Mouse (Mus musculus) midbrain, embryonic 12.5 days (tissue): ENCODE results near the gene Gm21987. TPM values are rescaled to one million over a fixed set of nuclear protein-coding genes. Genes with fewer than 3 reads are reported as not detected.

Experiments used
- ATAC-seq: fragments of 200-750 bp; cut with Nextera tagmentation; 2 replicates; pipeline ENCODE4 v1.8.0; 2017; ENCODE audit warnings: low read depth, moderate TSS enrichment, moderate library complexity; ENCODE audit not compliant: low FRiP score
- H3K27ac ChIP-seq: fragments of 300-500 bp; sonication (generic); replicated peaks from 2 replicates; pipeline ENCODE4 v1.5.1; 2016; ENCODE audit warnings: mild to moderate bottlenecking
- H3K27me3 ChIP-seq: fragments of 300-500 bp; sonication (generic); 2 replicates; pipeline ENCODE4 v1.6.1; 2016; ENCODE audit warnings: mild to moderate bottlenecking
- H3K36me3 ChIP-seq: fragments of 300-500 bp; sonication (generic); 2 replicates; pipeline ENCODE4 v1.6.1; 2016
- H3K4me1 ChIP-seq: fragments of 300-500 bp; sonication (generic); 2 replicates; pipeline ENCODE4 v1.6.1; 2016
- H3K4me2 ChIP-seq: fragments of 300-500 bp; sonication (generic); replicated peaks from 2 replicates; pipeline ENCODE4 v1.6.1; 2016; ENCODE audit warnings: mild to moderate bottlenecking, moderate library complexity
- H3K4me3 ChIP-seq: fragments of 300-500 bp; sonication (generic); 2 replicates; pipeline ENCODE4 v1.5.1; 2016; ENCODE audit warnings: mild to moderate bottlenecking
- H3K9ac ChIP-seq: fragments of 300-500 bp; sonication (generic); replicated peaks from 2 replicates; pipeline ENCODE4 v1.6.1; 2016; ENCODE audit warnings: mild to moderate bottlenecking, moderate library complexity
- H3K9me3 ChIP-seq: fragments of 300-500 bp; sonication (generic); 2 replicates; pipeline ENCODE4 v1.6.1; 2016; ENCODE audit warnings: mild to moderate bottlenecking
- WGBS: fragments of 180-500 bp; shearing (Covaris S2); methylation state at CpG from one replicate; pipeline ENCODE4 v1.1.7; 2016; 5-methylcytosine and 5-hydroxymethylcytosine counted together
- polyA plus RNA-seq: library from polyadenylated mRNA; unstranded; fragments of >200 nt; fragmentation: Nextera tagmentation; extraction: Ambion mirVana; gene quantifications from 2 replicates; pipeline ENCODE4 v1.2.1, GENCODE M21; 2016

The Gm21987 gene
- polyA plus RNA-seq, result not detected in 2 replicates

DNA sequence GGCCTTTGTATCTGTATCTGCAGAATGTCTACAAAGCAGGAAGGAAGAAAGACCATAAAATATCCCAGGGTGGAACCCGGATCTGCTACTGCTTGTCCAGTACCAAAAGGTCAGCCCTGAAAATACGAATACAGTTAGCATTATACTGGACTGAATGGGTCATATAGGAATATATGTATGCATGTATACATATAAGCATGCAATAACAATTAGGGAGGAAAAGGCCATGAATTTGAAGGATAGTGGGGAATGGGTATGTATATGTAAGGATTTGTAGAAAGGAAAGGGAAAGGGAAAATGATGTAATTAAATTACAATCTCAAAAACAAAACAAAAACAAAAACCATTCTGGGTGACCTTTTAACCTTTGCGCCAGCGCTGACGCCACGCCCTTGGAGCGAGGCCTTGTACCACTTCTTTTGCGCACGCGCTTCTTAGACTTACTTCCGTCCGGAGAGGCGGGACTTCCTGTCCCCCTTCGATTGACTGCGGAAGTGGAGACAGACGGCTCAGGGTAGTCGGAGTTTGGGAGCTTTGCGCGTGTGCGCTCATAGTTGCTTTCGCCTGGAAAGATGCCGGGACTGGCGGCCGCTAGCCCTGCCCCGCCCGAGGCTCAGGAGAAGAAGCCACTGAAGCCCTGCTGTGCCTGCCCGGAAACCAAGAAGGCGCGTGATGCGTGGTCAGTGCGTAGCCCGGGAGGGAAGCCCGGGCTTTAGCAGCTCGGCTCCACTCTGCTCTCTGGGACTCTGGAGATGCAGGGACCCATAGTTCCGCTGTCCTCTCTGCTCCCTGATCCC lies at the start of gene Gm21987, which contains the start of gene Cox17:
Gm21987 (plus strand) TSS at position 512 of the 797 bp plus-strand sequence.
Cox17 (plus strand) TSS at position 463 of the 797 bp plus-strand sequence.
- Histone ChIP-seq H3K36me3 (peaks cover 29% of the 10 kb centered on the region), H3K9ac (peak within 1 kb of the TSS; percentile 68), H3K27me3 (no peaks in the 10 kb centered on the region), H3K27ac (peak within 1 kb of the TSS; percentile 79), H3K9me3 (no peaks in the 10 kb centered on the region), H3K4me2 (peak within 1 kb of the TSS; percentile 72), H3K4me3 (peak within 1 kb of the TSS; percentile 57), H3K4me1 (peaks cover 15% of the 10 kb centered on the region)
- ATAC-seq, result peak; percentile 96
- WGBS, result 3% methylated on average over 35 of the region's 35 CpGs

DNA sequence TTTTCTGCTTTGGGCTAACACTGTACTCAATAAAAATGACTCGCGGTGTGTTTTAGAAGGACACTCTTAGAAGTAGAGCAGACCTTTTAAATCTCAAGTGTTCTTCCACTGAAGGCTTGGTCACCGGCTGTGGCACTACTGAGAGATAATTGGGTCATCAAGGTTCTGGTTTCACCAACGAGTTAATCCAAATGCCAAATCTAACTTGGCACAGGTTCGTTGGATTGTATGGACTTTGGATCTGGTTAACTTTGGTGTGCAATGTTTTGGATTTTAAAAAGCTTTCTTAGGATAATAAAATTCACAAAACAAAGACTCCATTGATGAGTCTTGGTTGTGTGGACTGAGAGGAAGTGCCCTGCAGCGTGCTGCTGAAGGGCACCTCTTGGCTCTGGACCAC lies 48.4 kb upstream of the Gm21987 start:
- no peak for ATAC-seq

GRCm38 (mm10) chr16:38302367-38302766 lies 44.5 kb upstream of the Gm21987 start:
- Histone ChIP-seq H3K27me3 (no peaks in the 10 kb centered on the region), H3K27ac (no peak overlapping the region), H3K9me3 (no peaks in the 10 kb centered on the region), H3K4me3 (no peak overlapping the region), H3K4me1 (peaks cover 6% of the 10 kb centered on the region), H3K4me2 (no peak overlapping the region), H3K36me3 (no peaks in the 10 kb centered on the region), H3K9ac (no peak overlapping the region)
- no peak for ATAC-seq
- 91% methylated on average over 13 of the region's 13 CpGs for WGBS

More for the DNA sequence above, 48.4 kb upstream of the Gm21987 start:
- no peak overlapping the region for H3K9ac ChIP-seq
- H3K9me3 ChIP-seq, result no peaks in the 10 kb centered on the region
- no peak overlapping the region for H3K4me3 ChIP-seq
- no peaks in the 10 kb centered on the region for H3K27me3 ChIP-seq
- 87% methylated on average over 6 of the region's 6 CpGs for WGBS
- H3K4me2 ChIP-seq, result no peak overlapping the region
- no peaks in the 10 kb centered on the region for H3K36me3 ChIP-seq
- no peak overlapping the region for H3K27ac ChIP-seq
- H3K4me1 ChIP-seq, result no peaks in the 10 kb centered on the region

GRCm38 (mm10) chr16:38304460-38305194 lies 42.2 kb upstream of the Gm21987 start:
- Histone ChIP-seq H3K4me2 (no peak overlapping the region), H3K9ac (no peak overlapping the region), H3K27me3 (no peaks in the 10 kb centered on the region), H3K4me3 (no peak overlapping the region), H3K27ac (no peak overlapping the region), H3K36me3 (no peaks in the 10 kb centered on the region), H3K9me3 (no peaks in the 10 kb centered on the region), H3K4me1 (peaks cover 13% of the 10 kb centered on the region)
- ATAC-seq, result no peak
- 83% methylated on average over 17 of the region's 17 CpGs for WGBS

DNA sequence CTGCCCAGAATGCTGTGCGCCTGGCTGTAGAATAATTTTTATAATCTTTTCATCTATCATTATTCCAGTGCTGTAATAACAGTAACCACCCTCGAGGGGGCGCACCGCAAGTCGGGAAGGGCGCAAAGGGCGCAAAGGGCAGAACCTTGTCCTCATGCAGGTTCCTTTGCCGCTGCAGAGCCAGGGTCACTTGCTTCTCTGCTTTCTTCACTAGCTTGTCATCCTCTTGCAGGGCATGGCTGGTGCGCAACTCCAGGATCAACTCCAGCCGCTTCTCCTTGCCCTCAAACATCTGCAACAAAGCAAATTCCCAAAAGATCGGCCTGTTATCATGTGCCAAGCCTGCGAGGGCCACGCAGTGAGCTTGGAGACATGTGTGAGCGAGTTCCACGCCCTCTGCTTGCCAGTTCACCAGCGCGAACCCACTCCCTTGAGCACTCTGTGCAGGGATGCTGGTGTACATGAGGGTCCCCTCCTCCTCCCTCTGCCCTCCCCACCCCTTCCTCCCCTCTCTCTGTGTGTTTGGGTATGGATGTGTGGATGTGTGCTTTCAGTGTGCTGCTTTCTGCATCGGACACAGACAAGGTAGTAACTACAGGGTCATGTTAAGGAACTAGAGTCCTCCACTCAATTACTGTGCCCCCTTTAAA lies 40.1 kb upstream of the Gm21987 start:
- Histone ChIP-seq H3K27ac (no peak overlapping the region; the same call in 1 of the 2 replicates), H3K4me2 (no peak overlapping the region), H3K9ac (no peak overlapping the region), H3K36me3 (no peaks in the 10 kb centered on the region), H3K4me3 (no peak overlapping the region), H3K9me3 (no peaks in the 10 kb centered on the region), H3K4me1 (peaks cover 13% of the 10 kb centered on the region), H3K27me3 (no peaks in the 10 kb centered on the region)
- no peak for ATAC-seq
- WGBS, result 48% methylated on average over 18 of the region's 18 CpGs

DNA sequence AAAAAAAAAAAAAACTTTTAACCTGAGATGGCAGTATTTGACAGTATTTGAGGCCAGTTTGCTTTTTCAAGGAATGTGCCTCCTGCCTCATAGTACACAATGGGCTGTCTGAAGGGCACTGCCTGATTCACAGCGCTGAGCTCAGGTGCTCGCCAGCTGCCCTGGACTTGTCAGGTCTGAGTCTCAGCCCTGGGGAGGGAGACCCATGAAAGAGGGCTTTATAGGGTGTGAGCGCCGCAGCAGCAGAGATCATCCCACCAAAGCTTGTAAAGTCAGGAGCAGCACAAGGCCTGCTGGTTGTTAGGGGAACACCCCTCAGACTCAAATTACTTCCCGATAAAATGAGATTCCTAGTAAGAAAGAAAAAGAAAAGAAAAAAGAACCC lies 39.6 kb upstream of the Gm21987 start:
- Histone ChIP-seq H3K4me2 (no peak overlapping the region), H3K27me3 (no peaks in the 10 kb centered on the region), H3K4me3 (no peak overlapping the region), H3K36me3 (no peaks in the 10 kb centered on the region), H3K9ac (no peak overlapping the region), H3K9me3 (no peaks in the 10 kb centered on the region), H3K4me1 (peaks cover 13% of the 10 kb centered on the region), H3K27ac (no peak overlapping the region; the same call in 1 of the 2 replicates)
- ATAC-seq, result 0 out of 2 replicates have a peak, but pooled peaks have one; percentile 56
- 41% methylated on average over 5 of the region's 5 CpGs for WGBS

DNA sequence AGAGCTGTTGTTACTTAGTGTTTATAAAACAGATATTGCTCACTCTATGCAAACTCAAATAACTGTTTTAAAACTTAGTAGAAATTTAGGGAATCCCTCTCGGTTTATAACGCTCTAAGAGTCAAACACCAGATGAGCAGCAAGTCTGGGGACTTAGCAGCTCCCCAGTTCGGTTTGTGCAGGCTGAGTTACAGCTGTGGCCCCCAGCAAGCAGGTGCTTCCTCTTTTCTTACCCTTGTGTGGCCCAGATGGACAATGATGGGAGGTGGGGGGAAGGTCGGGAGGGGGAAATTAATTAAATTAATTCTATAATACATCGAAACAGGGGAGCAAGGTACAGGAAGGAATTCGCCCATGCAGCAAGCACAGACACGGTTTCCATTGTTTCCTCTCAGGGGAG lies 39.2 kb upstream of the Gm21987 start:
- H3K36me3 ChIP-seq, result no peaks in the 10 kb centered on the region
- H3K4me2 ChIP-seq, result peak overlapping the region; percentile 13; the same call in 1 of the 2 replicates
- WGBS, result 64% methylated on average over 7 of the region's 7 CpGs
- H3K27ac ChIP-seq, result peak overlapping the region; percentile 58
- peaks cover 13% of the 10 kb centered on the region for H3K4me1 ChIP-seq
- no peak overlapping the region for H3K4me3 ChIP-seq
- ATAC-seq, result no peak
- H3K9ac ChIP-seq, result no peak overlapping the region
- H3K9me3 ChIP-seq, result no peaks in the 10 kb centered on the region
- H3K27me3 ChIP-seq, result no peaks in the 10 kb centered on the region

- WGBS, result 69% methylated on average over 11 of the region's 11 CpGs
- H3K27me3 ChIP-seq, result no peaks in the 10 kb centered on the region
- H3K36me3 ChIP-seq, result no peaks in the 10 kb centered on the region
- ATAC-seq, result no peak
- H3K4me3 ChIP-seq, result no peak overlapping the region
- peak overlapping the region; percentile 58 for H3K27ac ChIP-seq
- peaks cover 13% of the 10 kb centered on the region for H3K4me1 ChIP-seq
- no peaks in the 10 kb centered on the region for H3K9me3 ChIP-seq
- H3K9ac ChIP-seq, result no peak overlapping the region
- peak overlapping the region; percentile 13; the same call in 1 of the 2 replicates for H3K4me2 ChIP-seq
These were observed 38.6 kb upstream of the Gm21987 start for GRCm38 (mm10) chr16:38308195-38308594.

DNA sequence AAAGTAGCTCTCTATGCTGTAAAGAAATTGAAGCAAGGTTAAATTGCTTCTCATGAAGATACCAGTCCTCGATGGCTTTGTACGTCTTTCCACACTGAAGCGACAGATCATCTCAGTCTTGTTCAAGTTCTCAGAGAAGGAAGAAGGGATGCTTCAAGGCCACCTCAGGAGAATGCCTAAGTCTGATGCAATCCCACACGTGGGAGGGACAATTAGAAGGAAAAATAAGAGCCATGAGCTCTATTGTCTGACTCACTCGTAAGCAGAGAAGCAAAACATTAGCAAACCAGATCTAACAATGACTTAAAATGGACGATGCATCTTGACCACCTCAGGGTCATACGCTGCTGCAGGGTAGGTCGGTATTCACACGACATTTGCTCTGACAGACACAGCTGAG lies 28.3 kb upstream of the Gm21987 start:
- Histone ChIP-seq H3K9me3 (no peaks in the 10 kb centered on the region), H3K27me3 (no peaks in the 10 kb centered on the region), H3K4me3 (no peak overlapping the region), H3K4me2 (no peak overlapping the region), H3K36me3 (no peaks in the 10 kb centered on the region), H3K9ac (no peak overlapping the region), H3K4me1 (0 out of 2 replicates have a peak, but pooled peaks cover 3% of the 10 kb centered on the region), H3K27ac (no peak overlapping the region)
- WGBS, result 80% methylated on average over 9 of the region's 9 CpGs
- ATAC-seq, result no peak

DNA sequence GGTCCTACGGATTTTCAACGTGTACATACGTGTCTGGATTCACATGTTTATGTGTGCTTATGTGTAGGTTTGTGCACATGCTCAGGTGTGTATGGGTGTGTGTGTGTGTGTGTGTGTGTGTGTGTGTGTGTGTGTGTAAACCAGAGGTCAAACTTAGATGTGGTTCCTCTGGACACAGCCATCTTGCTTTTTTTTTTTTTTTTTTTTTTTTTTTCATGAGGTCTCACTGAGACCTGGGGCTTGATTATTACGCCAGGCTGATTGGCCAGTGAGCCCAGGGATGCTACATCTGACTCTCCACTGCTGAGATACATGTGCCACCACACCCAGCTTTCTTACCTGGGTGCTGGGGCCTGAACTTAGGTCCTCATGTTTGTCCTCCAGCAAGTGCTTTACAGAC lies 27.8 kb upstream of the Gm21987 start:
- Histone ChIP-seq H3K4me2 (no peak overlapping the region), H3K9ac (no peak overlapping the region), H3K4me1 (0 out of 2 replicates have a peak, but pooled peaks cover 3% of the 10 kb centered on the region), H3K27ac (no peak overlapping the region), H3K36me3 (no peaks in the 10 kb centered on the region), H3K27me3 (no peaks in the 10 kb centered on the region), H3K4me3 (no peak overlapping the region), H3K9me3 (no peaks in the 10 kb centered on the region)
- no peak for ATAC-seq
- 94% methylated on average over 4 of the region's 4 CpGs for WGBS

DNA sequence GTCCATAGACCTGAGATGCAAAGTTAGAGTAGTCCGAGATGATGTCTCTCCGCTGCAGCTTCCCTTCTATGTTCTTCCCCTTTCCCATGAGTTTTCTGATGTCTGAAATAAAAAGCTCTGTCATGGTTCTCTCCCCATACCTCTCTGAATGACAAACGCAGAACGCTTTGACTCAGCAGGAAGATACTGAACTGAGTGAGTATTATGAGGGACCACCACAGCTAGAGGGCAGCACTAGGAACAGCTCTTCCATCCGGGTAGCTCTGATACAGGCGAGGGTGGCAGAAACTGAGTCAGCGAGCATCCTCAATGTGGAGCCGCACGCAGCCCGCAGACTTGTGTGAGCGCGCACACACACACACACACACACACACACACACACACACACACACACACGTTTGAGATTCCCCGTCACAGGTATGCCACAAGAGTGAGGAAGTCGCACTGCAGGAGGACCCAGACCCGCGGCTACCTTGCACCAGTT lies 25.3 kb upstream of the Gm21987 start:
- H3K4me2 ChIP-seq, result peak overlapping the region; percentile 51
- peak overlapping the region; percentile 46; the same call in 1 of the 2 replicates for H3K9ac ChIP-seq
- no peaks in the 10 kb centered on the region for H3K27me3 ChIP-seq
- 27% methylated on average over 16 of the region's 17 CpGs for WGBS
- no peaks in the 10 kb centered on the region for H3K9me3 ChIP-seq
- 0 out of 2 replicates have a peak, but pooled peaks cover 3% of the 10 kb centered on the region for H3K4me1 ChIP-seq
- peak overlapping the region; percentile 26; the same call in 1 of the 2 replicates for H3K4me3 ChIP-seq
- H3K36me3 ChIP-seq, result no peaks in the 10 kb centered on the region
- peak; percentile 69 for ATAC-seq
- no peak overlapping the region for H3K27ac ChIP-seq
